Mouse (Mus musculus): ENCODE results near the gene Samd15.
"Not testable (repeated sequence)": the region's sequence is repeated elsewhere in the genome, so short reads cannot be mapped to it uniquely, and the experiment has no call there.

The Samd15 gene

GRCm38 (mm10) chr12:87199206-87199972, at the start of gene Samd15:
Gene Samd15, plus strand, starts transcription at chr12:87199723.
- DNase-seq, result no peak

DNA sequence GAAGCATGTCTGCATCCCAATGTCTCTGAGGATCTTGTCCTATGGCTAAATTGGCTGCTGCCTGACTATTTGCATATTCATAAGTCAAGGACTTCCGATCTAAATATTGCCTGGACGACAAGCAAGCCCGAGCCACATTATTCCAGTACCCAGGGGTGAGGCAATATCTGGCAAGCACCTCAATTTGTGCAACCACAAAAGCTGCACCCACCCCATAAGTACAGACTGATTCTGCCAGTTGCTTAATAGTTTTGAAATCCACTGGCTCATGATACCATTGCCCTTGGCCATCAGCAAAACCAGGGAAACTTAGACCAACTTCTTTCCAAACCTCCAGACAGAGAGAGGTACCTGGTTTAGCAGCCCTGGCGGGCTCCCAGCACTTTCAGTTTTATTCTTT, 45.1 kb upstream of the Samd15 start:
- DNase-seq, result not testable (repeated sequence)

DNA sequence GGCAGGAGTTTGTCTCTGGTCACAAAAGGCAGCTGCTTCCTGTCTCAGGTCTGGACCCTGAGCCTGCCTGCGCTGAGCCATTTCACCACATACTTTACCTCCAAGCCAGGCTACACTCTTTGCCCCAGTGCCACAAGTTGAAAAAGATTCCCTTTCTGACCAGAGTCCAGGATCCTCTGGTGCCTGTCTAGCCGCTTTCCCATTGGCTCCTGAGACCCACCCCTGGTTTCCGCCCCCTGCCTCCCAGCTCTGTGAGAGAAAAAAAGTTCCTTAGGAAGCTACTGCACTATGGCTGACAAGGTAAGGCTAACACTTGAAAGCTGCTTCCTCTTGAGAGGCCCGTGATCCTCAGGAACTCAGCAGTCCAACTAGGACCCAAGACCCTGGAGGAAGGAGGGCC, 42.2 kb upstream of the Samd15 start:
- DNase-seq, result no peak

GRCm38 (mm10) chr12:87158099-87158498, 41.4 kb upstream of the Samd15 start:
- DNase-seq, result no peak

DNA sequence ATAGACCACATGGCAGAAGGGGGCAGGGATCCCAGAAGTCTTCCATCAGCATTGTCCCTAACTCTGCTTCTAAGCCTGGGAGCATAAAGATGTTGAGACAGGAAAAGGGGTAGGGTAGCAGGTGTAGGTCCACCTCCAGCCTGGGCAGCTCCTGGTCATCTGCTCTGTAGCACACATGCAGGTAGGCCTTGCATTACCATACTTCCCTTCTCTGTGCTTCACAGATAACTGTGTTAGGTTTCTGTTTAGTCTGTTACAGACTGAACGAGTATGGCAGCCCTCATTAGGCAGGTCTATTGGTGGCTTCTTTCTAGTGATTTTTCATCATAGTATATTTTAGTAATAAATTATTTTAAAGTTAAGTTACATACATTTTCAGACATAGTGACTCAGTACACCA, 39.2 kb upstream of the Samd15 start:
- no peak for DNase-seq

- DNase-seq, result no peak
Observed at GRCm38 (mm10) chr12:87160815-87161214, 38.7 kb upstream of the Samd15 start.

DNA sequence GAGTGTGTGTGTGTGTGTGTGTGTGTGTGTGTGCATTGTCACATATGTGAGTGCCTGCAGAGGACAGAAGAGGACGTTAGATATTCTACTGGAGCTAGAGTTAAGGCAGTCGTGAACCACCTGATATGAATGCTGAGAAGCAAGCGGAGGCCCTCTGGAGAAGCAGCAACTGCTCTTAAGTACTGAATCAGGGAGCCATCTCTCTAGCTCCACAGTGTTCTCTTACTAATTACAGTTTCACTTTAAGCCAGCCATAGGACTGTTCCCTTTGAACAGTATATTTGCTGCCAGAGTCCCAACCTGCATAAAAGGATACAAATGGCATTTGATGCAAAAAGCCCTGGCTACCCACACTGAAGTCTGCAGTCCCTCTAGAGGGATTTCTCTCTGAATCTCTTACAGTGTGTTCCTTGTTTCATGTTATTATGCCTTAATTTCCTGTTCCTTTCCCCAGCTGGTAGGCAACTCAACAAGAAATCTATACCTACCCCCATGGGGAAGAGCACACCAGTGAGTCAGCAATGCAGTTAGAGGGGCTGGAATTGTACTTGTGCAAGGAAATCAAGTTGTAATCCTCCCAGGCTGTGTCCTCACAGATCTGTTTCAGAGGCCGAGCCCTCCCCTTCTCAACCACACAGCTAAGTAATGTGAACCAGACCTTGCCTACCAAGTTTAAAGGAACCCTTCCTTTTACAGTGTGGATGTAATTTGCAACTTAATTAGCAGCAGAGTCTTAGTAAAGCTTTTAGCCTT, 24.2 kb upstream of the Samd15 start:
- no peak for DNase-seq

- DNase-seq, result no peak
Observed at GRCm38 (mm10) chr12:87177631-87178030, 21.9 kb upstream of the Samd15 start.

DNA sequence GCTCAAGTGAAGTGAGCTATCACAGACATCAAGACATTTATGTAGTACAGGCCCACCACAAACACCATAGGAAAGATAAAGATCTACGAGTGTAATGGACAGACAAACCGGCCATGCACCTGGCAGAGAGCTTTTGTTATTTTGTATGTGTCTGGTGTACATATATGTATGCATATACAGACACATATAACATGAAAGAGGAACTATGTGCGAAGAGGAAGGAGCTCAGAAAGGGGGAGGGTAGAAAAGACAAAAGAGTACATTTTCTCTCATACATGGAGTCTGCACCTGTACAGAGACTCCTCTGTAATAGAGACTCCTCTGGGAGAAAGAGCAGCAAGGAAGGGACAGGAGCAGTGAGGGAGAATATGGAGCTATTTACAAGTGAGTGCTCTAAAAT, 6.5 kb upstream of the Samd15 start:
- no peak for DNase-seq

GRCm38 (mm10) chr12:87195069-87195468, 4.5 kb upstream of the Samd15 start:
- DNase-seq, result no peak

- DNase-seq, result no peak
Observed at GRCm38 (mm10) chr12:87196310-87196709, 3.2 kb upstream of the Samd15 start.

DNA sequence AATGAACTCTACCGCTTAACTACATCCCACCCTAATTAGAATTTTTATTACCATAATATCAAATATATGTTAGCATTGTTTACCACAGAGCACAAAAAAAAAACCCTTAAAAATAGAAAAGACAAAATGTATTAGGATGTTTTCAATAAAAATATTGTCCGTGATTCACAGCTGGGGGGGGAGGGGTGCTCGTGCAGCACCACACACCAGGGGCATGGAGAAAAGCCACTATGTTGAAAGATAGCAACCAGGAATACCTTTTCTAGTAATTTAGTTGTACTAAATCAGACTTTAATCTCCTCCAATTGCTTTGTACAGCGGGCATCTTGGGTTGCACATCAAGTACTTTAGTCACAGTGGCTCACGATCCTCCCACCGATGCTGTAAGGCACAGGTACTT, 731 bp upstream of the Samd15 start:
- DNase-seq, result no peak

- peak; percentile 92 for DNase-seq
Observed at GRCm38 (mm10) chr12:87199973-87200586, 557 bp downstream of the Samd15 start, which contains the start of gene Tmed8. Gene Tmed8, minus strand, starts transcription at chr12:87200454.

GRCm38 (mm10) chr12:87201694-87202093, 2.2 kb downstream of the Samd15 start:
- no peak for DNase-seq

GRCm38 (mm10) chr12:87205789-87206188, 6.3 kb downstream of the Samd15 start:
- DNase-seq, result not testable (repeated sequence)

DNA sequence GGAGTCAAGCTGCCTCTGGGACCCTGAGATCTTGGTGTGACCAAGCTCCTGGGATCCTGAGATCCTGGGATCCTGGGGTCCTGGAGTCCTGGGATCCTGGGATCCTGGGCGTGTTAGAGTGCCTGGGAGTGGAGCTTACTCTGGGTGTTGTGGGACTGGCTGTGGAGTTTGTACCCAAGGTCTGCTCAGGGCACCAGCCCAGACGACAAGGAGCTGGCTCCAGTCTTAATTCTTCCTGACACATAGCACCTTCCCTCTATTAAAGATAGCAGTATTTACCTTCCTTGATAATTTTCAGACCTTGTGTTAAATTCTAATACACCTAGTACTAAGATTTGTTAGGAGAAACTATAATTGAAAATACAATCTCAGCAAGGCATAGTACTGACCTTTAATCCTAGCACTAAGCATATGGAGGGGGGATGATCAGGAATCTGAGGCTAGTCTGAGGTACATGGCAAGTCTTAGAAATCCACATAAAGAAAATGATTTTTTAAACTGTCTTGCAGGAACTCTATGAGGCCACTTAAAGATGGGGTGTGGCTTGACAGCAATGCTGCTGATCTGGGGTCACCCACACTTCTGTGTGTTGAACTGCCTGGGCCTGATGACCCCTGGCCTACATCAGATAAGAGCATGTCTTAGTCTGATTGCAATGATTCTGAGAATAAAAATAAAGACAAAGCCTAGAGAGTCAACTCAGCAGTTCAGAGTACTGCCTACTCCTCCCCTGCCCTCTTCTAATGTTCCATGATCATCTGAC, 13.5 kb downstream of the Samd15 start:
- no peak for DNase-seq

- no peak for DNase-seq
Observed at GRCm38 (mm10) chr12:87216053-87216452, 16.5 kb downstream of the Samd15 start.

DNA sequence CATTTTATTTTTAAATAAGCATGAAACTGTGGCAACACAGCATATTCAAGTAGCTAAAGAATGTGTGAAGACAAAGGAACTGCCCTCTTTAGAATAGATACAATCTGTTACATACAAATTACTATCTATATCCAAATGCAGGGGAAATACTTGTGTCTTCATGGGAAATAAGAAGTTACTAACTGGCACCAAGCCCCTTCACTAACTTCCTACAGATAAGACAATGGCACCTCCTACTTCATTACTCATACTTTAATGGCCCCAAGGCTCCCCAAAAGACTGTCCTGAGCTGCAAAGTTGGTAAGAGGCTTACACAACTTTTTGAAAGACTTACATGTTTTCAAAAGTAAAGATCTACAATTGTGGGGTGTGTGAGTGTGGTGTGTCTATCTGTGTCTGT, 18.1 kb downstream of the Samd15 start:
- no peak for DNase-seq

- DNase-seq, result no peak
Observed at GRCm38 (mm10) chr12:87219362-87219761, 19.8 kb downstream of the Samd15 start.

DNA sequence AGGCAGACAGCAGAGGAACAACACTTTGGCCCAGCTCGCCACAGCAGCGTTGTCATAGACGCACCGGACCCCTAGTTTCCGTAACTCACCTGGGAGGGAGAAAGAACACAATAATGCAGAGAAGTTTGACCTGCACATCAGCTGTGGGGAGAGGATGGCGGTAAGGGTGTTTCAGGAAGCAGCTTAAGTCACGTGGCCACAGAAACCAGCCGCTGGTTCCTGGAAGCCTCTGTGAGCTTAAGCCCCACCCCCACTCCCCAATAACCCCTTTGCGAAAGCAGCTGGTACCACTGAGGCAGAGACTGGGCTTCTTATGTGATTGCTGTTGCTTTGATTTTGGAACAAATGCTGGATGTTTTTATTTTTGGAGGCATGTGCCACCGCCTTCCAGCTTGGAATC, 25.4 kb downstream of the Samd15 start:
- DNase-seq, result no peak

GRCm38 (mm10) chr12:87226801-87227200, 27.3 kb downstream of the Samd15 start:
- DNase-seq, result no peak

DNA sequence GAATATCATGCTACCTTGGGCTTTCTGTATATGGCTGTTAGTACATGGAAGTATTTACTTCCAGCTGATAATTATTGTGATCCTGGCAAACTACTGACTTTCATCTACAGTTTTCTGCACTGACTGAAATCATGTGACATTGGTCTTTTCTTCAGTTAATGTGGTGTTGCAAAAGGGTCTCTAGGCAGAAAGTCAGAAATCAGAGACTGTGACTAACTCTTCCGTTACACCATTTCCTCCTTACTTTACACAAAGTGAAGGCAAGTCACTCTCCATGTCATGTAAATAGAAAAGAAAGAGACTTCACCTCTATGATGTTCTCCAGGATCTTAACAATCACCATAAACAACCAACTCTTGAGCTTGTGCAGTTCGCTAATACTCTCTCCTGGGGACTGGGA, 30.1 kb downstream of the Samd15 start:
- no peak for DNase-seq

DNA sequence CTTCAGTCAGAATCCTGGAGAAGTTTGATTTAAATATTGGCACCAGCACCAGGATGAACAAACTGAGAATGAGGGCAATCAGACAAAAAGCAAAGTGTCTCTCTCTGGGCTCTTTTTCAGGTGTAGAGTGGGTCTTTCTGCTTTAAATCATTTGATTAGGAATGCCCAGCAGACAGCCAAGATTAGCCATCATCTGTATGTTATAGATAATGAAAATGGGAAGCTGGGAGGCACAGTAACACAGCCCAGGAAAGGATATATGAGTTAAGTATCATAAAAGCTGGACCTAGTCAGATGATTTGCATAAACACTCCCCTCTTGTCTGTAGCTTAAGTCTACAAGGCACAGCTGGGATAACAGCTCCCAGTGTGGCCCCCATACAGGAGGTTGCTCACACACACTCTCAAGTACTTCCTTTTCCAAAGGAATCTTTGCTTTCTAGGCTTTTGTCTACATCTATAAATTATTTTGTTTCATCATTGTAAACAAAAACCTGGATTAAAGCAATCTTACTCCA, 30.9 kb downstream of the Samd15 start:
- no peak for DNase-seq

All from retina, postnatal 1 day (tissue).